Mouse (Mus musculus) cerebellum, adult 2 months (tissue): ENCODE measurements around the gene Sdk2.

Source experiments
- CTCF ChIP-seq: fragments of 200-500 bp; IDR thresholded peaks from 2 replicates; pipeline ENCODE4 v1.5.1; 2011; ENCODE audit warnings: low read depth, mild to moderate bottlenecking, control low read depth, low read length, moderate library complexity, borderline replicate concordance; ENCODE audit not compliant: insufficient read depth
- POLR2A ChIP-seq: fragments of 200-500 bp; IDR thresholded peaks from 2 replicates; pipeline ENCODE4 v1.6.1; 2011; ENCODE audit warnings: low read length, control low read depth, borderline replicate concordance; ENCODE audit not compliant: insufficient read depth

DNA sequence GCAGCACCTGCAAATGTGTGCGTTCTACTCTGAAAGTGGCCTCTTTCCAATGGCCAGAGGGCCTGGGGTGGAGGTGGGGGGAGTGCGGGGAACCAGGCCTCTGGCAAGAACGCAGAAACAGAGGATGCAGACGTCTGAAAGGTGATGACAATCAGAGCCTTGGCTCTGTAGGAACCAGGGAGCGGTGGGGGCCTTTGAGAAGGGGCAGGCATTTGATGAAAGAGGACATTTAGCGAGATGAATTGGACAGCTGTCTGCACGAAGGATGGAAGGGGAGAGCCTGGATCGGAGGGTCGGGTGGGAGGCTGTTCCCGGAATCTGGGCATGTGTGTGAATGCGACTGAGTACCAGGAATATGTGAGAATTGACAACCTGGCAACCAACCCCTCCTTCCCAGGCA is 47.8 kb downstream of the Sdk2 start:
- TF ChIP-seq CTCF (no peak), POLR2A (no peak)
